Mouse (Mus musculus): ENCODE results near the gene Scrn1. TPM values are rescaled to one million over a fixed set of nuclear protein-coding genes. Genes with fewer than 3 reads are reported as not detected.

Scrn1 gene
- polyA plus RNA-seq, 1 experiment from 2014 or later = 8.6 TPM

DNA sequence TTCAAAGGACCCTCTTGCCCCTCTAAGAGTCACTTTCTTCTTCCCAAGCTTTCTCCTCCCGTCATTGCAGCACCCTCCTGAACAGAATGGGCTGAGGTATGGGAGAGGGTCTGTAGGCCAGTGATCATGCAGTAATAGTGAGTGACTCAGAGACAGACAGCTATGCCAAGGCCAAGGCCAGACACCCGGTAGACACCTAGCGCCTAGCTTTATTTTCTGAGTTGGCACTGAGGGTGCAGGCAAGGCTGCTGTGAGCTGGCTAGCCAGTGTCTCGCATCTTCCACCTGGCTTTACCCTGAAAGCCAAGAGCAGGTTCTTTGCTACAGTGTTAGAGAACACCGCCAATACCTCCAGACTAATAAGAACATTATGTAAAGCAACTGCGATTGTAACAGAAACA, 103.5 kb downstream of the Scrn1 start:
- H3K27ac ChIP-seq = no peak overlapping the region
- no peak overlapping the region for H3K4me2 ChIP-seq
- H3K4me1 ChIP-seq = no peaks in the 10 kb centered on the region
- 87% methylated on average over 6 of the region's 6 CpGs for WGBS
- H3K4me3 ChIP-seq (replicated peaks) = no peak overlapping the region
- H3K27me3 ChIP-seq = no peaks in the 10 kb centered on the region
- H3K9ac ChIP-seq = no peak overlapping the region
- no peaks in the 10 kb centered on the region for H3K9me3 ChIP-seq (replicated peaks)
- H3K36me3 ChIP-seq = no peaks in the 10 kb centered on the region
- ATAC-seq (replicated peaks; ENCODE audit: low FRiP score) = no peak

DNA sequence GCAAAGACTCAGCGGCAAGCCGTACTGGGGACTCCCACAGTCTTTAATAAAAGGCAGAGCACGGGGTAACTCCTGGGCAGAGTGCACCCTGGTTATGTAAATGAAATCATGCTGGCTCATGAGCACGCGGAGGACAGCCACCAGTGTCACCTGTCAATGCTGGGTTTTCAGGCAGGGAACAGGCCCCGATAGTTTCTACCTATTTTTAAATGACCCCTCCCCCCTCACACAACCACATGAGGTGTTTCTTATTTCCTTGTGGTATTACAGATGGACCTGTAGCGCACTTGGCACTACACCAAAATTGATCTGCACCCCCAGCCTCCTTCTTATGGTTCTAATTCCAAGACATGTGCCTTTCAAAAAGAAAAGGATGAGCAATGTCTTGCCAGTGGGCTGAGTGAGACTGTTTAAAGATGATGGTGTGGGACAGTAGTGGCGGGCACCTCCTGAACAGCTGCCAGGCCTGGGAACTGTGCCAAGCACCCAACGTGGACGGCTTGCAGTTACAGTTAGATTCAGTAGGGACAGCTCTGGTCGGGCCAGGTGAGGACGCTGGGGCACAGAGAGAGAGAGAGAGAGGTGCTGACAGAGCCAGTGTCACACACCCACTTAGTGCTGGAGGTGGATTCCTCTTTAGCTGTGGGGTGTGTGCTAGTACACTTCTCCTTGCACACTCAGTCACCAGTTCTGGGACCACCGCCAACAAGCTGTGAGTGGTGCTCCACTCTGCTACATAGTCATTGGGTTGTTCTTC, 105.2 kb downstream of the Scrn1 start:
- no peaks in the 10 kb centered on the region for H3K9me3 ChIP-seq (replicated peaks)
- no peaks in the 10 kb centered on the region for H3K4me1 ChIP-seq
- no peak overlapping the region for H3K9ac ChIP-seq
- no peak overlapping the region for H3K27ac ChIP-seq
- ATAC-seq (replicated peaks; ENCODE audit: low FRiP score) = no peak
- H3K27me3 ChIP-seq = no peaks in the 10 kb centered on the region
- H3K4me3 ChIP-seq (replicated peaks) = no peak overlapping the region
- 81% methylated on average over 13 of the region's 13 CpGs for WGBS
- H3K36me3 ChIP-seq = no peaks in the 10 kb centered on the region
- no peak overlapping the region for H3K4me2 ChIP-seq

DNA sequence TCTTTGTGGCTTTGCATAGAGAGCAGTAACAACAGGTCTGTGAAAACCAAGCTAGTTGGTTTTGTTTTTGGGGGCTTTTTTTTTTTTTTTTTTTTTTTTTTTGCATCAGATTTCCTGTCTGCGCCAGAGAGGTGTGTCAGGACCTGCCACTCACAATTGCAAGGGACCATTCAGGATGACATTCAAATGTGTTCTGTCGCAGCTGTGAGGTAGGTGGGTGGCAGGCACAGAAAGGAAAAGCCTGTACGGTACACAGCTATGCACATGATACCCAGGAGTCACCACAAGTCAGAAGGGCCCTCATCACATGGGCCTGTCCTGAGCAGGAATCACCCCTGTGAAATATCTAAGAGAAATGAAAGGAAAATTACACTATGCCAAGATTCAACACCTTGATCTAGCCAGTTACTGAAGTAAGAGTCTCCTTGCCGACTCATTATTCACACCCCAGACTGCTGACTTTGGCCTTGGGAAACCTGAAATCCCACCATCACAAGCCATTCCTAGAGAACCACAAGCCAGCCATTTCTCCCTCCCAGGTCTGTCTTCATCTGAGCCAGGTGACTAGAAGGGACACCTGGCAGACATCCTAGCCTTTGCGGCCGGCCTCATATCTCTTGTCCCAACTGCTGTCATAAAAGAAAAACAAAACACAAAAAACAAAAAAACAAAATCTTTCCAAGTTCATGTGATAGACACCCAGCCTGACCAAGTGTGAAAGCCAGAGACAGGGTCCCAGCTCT, 105.9 kb downstream of the Scrn1 start:
- no peak overlapping the region for H3K4me2 ChIP-seq
- H3K4me3 ChIP-seq (replicated peaks) = no peak overlapping the region
- WGBS = 82% methylated on average over 6 of the region's 6 CpGs
- H3K9me3 ChIP-seq (replicated peaks) = no peaks in the 10 kb centered on the region
- ATAC-seq (replicated peaks; ENCODE audit: low FRiP score) = no peak
- H3K36me3 ChIP-seq = no peaks in the 10 kb centered on the region
- no peak overlapping the region for H3K27ac ChIP-seq
- H3K4me1 ChIP-seq = no peaks in the 10 kb centered on the region
- no peak overlapping the region for H3K9ac ChIP-seq
- no peaks in the 10 kb centered on the region for H3K27me3 ChIP-seq

DNA sequence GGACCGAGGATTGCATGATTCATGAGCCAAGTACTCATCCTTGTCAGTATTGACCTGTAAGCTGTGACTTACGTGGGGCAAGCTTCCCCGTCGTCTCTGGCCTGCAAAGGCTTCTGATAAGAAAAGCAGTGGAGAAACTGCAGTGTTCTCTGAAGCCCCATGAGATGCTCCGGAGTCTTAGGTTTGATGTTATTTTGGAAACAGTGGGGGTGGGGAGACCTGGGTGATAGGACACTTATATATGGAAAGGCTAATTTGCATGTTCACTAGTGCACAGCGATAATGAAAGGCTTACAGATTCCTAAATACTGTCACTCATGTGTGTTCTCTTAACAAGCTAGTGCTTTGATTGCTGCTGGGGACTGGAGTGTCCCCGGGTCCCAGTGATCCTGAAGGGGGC, 106.6 kb downstream of the Scrn1 start:
- H3K4me1 ChIP-seq = no peaks in the 10 kb centered on the region
- no peaks in the 10 kb centered on the region for H3K9me3 ChIP-seq (replicated peaks)
- no peak overlapping the region for H3K27ac ChIP-seq
- no peak overlapping the region for H3K9ac ChIP-seq
- WGBS = 63% methylated on average over 7 of the region's 7 CpGs
- no peaks in the 10 kb centered on the region for H3K27me3 ChIP-seq
- H3K36me3 ChIP-seq = no peaks in the 10 kb centered on the region
- H3K4me3 ChIP-seq (replicated peaks) = no peak overlapping the region
- ATAC-seq (replicated peaks; ENCODE audit: low FRiP score) = no peak
- H3K4me2 ChIP-seq = no peak overlapping the region

Other genes starting within 250 kb of the Scrn1 start
- 7.3 TPM in 2 replicates for gene Prr15, start 240.7 kb downstream of the Scrn1 start, polyA plus RNA-seq (2015; fragmentation: Nextera tagmentation; extraction: Ambion mirVana)
- gene Wipf3, start 136.9 kb downstream of the Scrn1 start, polyA plus RNA-seq (2015; fragmentation: Nextera tagmentation; extraction: Ambion mirVana) = 2.2 and 2.5 TPM in 2 replicates
- 8.9 and 9.8 TPM in 2 replicates for gene Plekha8, start 28.6 kb upstream of the Scrn1 start, polyA plus RNA-seq (2015; fragmentation: Nextera tagmentation; extraction: Ambion mirVana)
- gene Fkbp14, start 30.8 kb upstream of the Scrn1 start, polyA plus RNA-seq (2015; fragmentation: Nextera tagmentation; extraction: Ambion mirVana) = 28.5 and 29.1 TPM in 2 replicates
- gene Mturn, start 115.1 kb upstream of the Scrn1 start, polyA plus RNA-seq (2015; fragmentation: Nextera tagmentation; extraction: Ambion mirVana) = 6.0 and 6.9 TPM in 2 replicates

Data from kidney, embryonic 15.5 days (tissue).